ENCODE assay signal across 8 mouse cellular contexts in genomic region chr12:84907627-84908480, GRCm38 (mm10). TPM values are rescaled to one million over a fixed set of nuclear protein-coding genes. Genes with fewer than 3 reads are reported as not detected.
DNase-seq lines count a peak whose midpoint lies in the region; ATAC-seq lines count a peak whose summit lies in the region.

No protein-coding gene starts in this region.

- no peaks in the 10 kb centered on the region for H3K27me3 ChIP-seq in midbrain, embryonic 13.5 days
- H3K27me3 ChIP-seq in midbrain, embryonic 15.5 days (replicated peaks), result no peaks in the 10 kb centered on the region
- no peaks in the 10 kb centered on the region for H3K27me3 ChIP-seq in forebrain, embryonic 14.5 days (replicated peaks; ENCODE audit: control insufficient read depth, insufficient read depth, low read length)
- no peaks in the 10 kb centered on the region for H3K27me3 ChIP-seq in neural tube, embryonic 14.5 days (ENCODE audit: control insufficient read depth, insufficient read depth, low read length)

- ATAC-seq in midbrain, embryonic 13.5 days, result no peak
- ATAC-seq in midbrain, embryonic 15.5 days (replicated peaks), result no peak; the same call in 1 of the 2 replicates
- ATAC-seq in forebrain, embryonic 14.5 days, result peak; percentile 50; the same call in 1 of the 2 replicates
- peak; percentile 51; the same call in 1 of the 2 replicates for ATAC-seq in neural tube, embryonic 14.5 days (ENCODE audit: low read depth)
- ATAC-seq in erythroid progenitor cell, adult 5-6 weeks (replicated peaks; ENCODE audit: low FRiP score, poor library complexity, severe bottlenecking), result no peak

- peak; percentile 54 for DNase-seq in forebrain, embryonic 14.5 days (ENCODE audit: low spot score)
- peak; percentile 70 for DNase-seq in heart, postnatal 4 days
- no peak for DNase-seq in retina, embryonic 14.5 days (ENCODE audit: low spot score)
- no peak for DNase-seq in frontal cortex, postnatal 25 days (ENCODE audit: low spot score in 2 of 2)

- H3K9ac ChIP-seq in midbrain, embryonic 13.5 days (replicated peaks), result no peak overlapping the region
- H3K9ac ChIP-seq in midbrain, embryonic 15.5 days, result no peak overlapping the region
- no peak overlapping the region for H3K9ac ChIP-seq in forebrain, embryonic 14.5 days (ENCODE audit: low read length)
- H3K9ac ChIP-seq in neural tube, embryonic 14.5 days (replicated peaks; ENCODE audit: low read depth, low read length), result no peak overlapping the region

- H3K36me3 ChIP-seq in midbrain, embryonic 13.5 days, result no peaks in the 10 kb centered on the region
- no peaks in the 10 kb centered on the region for H3K36me3 ChIP-seq in midbrain, embryonic 15.5 days (replicated peaks)
- no peaks in the 10 kb centered on the region for H3K36me3 ChIP-seq in forebrain, embryonic 14.5 days (ENCODE audit: control insufficient read depth, insufficient read depth, low read length)
- H3K36me3 ChIP-seq in neural tube, embryonic 14.5 days (ENCODE audit: control insufficient read depth, insufficient read depth, low read length), result no peaks in the 10 kb centered on the region

- H3K27ac ChIP-seq in midbrain, embryonic 13.5 days, result peak overlapping the region; percentile 42; the same call in 1 of the 2 replicates
- H3K27ac ChIP-seq in midbrain, embryonic 15.5 days, result no peak overlapping the region
- peak overlapping the region; percentile 39; the same call in 1 of the 2 replicates for H3K27ac ChIP-seq in forebrain, embryonic 14.5 days (ENCODE audit: low read depth, low read length)
- H3K27ac ChIP-seq in neural tube, embryonic 14.5 days (ENCODE audit: low read depth, low read length), result no peak overlapping the region

- 73% methylated on average over 10 of the region's 10 CpGs for WGBS in midbrain, embryonic 13.5 days
- 71% methylated on average over 10 of the region's 10 CpGs for WGBS in midbrain, embryonic 15.5 days
- 63% methylated on average over 10 of the region's 10 CpGs for WGBS in forebrain, embryonic 14.5 days
- 73% methylated on average over 10 of the region's 10 CpGs for WGBS in neural tube, embryonic 14.5 days

- peaks cover 6% of the 10 kb centered on the region; the same call in 1 of the 2 replicates for H3K4me1 ChIP-seq in midbrain, embryonic 13.5 days (replicated peaks)
- H3K4me1 ChIP-seq in midbrain, embryonic 15.5 days, result peaks cover 8% of the 10 kb centered on the region; the same call in 1 of the 2 replicates
- H3K4me1 ChIP-seq in forebrain, embryonic 14.5 days (ENCODE audit: control insufficient read depth, insufficient read depth, low read length), result peaks cover 11% of the 10 kb centered on the region
- H3K4me1 ChIP-seq in neural tube, embryonic 14.5 days (ENCODE audit: control insufficient read depth, insufficient read depth, low read length), result no peaks in the 10 kb centered on the region

- H3K4me3 ChIP-seq in midbrain, embryonic 13.5 days (replicated peaks), result no peak overlapping the region
- H3K4me3 ChIP-seq in midbrain, embryonic 15.5 days, result no peak overlapping the region
- no peak overlapping the region for H3K4me3 ChIP-seq in forebrain, embryonic 14.5 days (ENCODE audit: low read depth, low read length)
- no peak overlapping the region for H3K4me3 ChIP-seq in neural tube, embryonic 14.5 days (ENCODE audit: low read depth, low read length)

- no peaks in the 10 kb centered on the region for H3K9me3 ChIP-seq in midbrain, embryonic 13.5 days
- no peaks in the 10 kb centered on the region for H3K9me3 ChIP-seq in midbrain, embryonic 15.5 days
- no peaks in the 10 kb centered on the region for H3K9me3 ChIP-seq in forebrain, embryonic 14.5 days (replicated peaks; ENCODE audit: control insufficient read depth, low read length)
- no peaks in the 10 kb centered on the region for H3K9me3 ChIP-seq in neural tube, embryonic 14.5 days (ENCODE audit: control insufficient read depth, low read length)

- H3K4me2 ChIP-seq in midbrain, embryonic 13.5 days (replicated peaks), result no peak overlapping the region
- H3K4me2 ChIP-seq in midbrain, embryonic 15.5 days, result no peak overlapping the region
- H3K4me2 ChIP-seq in forebrain, embryonic 14.5 days (ENCODE audit: low read length), result no peak overlapping the region
- H3K4me2 ChIP-seq in neural tube, embryonic 14.5 days (ENCODE audit: low read depth, low read length), result no peak overlapping the region

RNA-seq across cellular contexts. Expression of gene Ltbp2, which starts 31.5 kb away (rescaled TPM):
- polyA plus RNA-seq in midbrain, embryonic 13.5 days (2015; fragmentation: Nextera tagmentation; extraction: Ambion mirVana), result 0.13 TPM in 1 of 2 replicates, not detected in the other
- 0.25 and 0.32 TPM in 2 replicates for polyA plus RNA-seq in midbrain, embryonic 15.5 days (2015; fragmentation: Nextera tagmentation; extraction: Ambion mirVana)
- 0.04 TPM in 1 of 2 replicates, not detected in the other for polyA plus RNA-seq in forebrain, embryonic 14.5 days (2014; fragmentation: Nextera tagmentation; extraction: Ambion mirVana)
- total RNA-seq in heart, postnatal 4 days (2021), result 1 to 10 TPM; 7.6 to 8.9 TPM
- polyA plus RNA-seq in neural tube, embryonic 14.5 days (2014; fragmentation: Nextera tagmentation; extraction: Ambion mirVana), result 0.15 and 0.17 TPM in 2 replicates
- total RNA-seq in erythroid progenitor cell, adult 5-6 weeks (2015; ENCODE audit: low replicate concordance), result 1.3 TPM in 1 of 2 replicates, not detected in the other
- total RNA-seq in erythroid progenitor cell, adult 5-6 weeks (2017; ENCODE audit: low replicate concordance), result 0.77 and 3.3 TPM in 2 replicates

Comparison
In these comparisons a context has a peak if more than half of its experiments do, and no peak if none do; other contexts are left out.
1. H3K27ac ChIP-seq: peak in midbrain, embryonic 13.5 days (single experiment) and forebrain, embryonic 14.5 days (single experiment); none in midbrain, embryonic 15.5 days (single experiment) and neural tube, embryonic 14.5 days (single experiment).
2. ATAC-seq: peak in forebrain, embryonic 14.5 days (single experiment) and neural tube, embryonic 14.5 days (single experiment); none in midbrain, embryonic 13.5 days (single experiment), midbrain, embryonic 15.5 days (single experiment) and erythroid progenitor cell, adult 5-6 weeks (single experiment).
3. DNase-seq: peak in forebrain, embryonic 14.5 days (single experiment) and heart, postnatal 4 days (single experiment); none in retina, embryonic 14.5 days (single experiment) and frontal cortex, postnatal 25 days (0 of 2).